Mouse (Mus musculus): ENCODE measurements around the gene Gfra1.

GRCm38 (mm10) chr19:58456491-58457061 lies 867 bp upstream of the Gfra1 start:
- TF ChIP-seq POLR2A (IDR thresholded peaks at IDR 0.05; ENCODE audit: borderline replicate concordance, low read depth, low read length): no peak
- TF ChIP-seq CTCF (IDR thresholded peaks at IDR 0.05; ENCODE audit: low read depth, low read length): no peak

All from bone marrow macrophage, adult 2 months (primary cell).